Mouse (Mus musculus) CH12.LX (cell line): ENCODE measurements around the gene Uxs1. TPM values are rescaled to one million over a fixed set of nuclear protein-coding genes. Genes with fewer than 3 reads are reported as not detected.

Source experiments
- DNase-seq: peaks from one replicate; pipeline ENCODE4 v3.0.0-alpha.2; 2013; ENCODE audit errors: extremely low read depth
- H3K27ac ChIP-seq: 2 replicates; pipeline ENCODE4 v1.5.1; 2012; ENCODE audit warnings: low read depth, mild to moderate bottlenecking, control low read depth, moderate library complexity; ENCODE audit not compliant: insufficient read depth
- H3K27me3 ChIP-seq: replicated peaks from 2 replicates; pipeline ENCODE3; 2012; ENCODE audit warnings: inconsistent platforms
- H3K36me3 ChIP-seq, 2 experiments: replicated peaks in 1 of 2; 2 replicates each; pipeline versions ENCODE3 to v1.6.1; 2012; ENCODE audit warnings: inconsistent platforms in 1 of 2, low read length in 1 of 2, mild to moderate bottlenecking in 1 of 2, mixed read lengths in 1 of 2, moderate library complexity in 1 of 2; ENCODE audit not compliant: control insufficient read depth in 1 of 2, insufficient read depth in 1 of 2
- H3K4me1 ChIP-seq, 2 experiments: 2 replicates each; pipeline ENCODE4 v1.6.1; 2012; ENCODE audit warnings: inconsistent platforms in 1 of 2, moderate library complexity in 1 of 2; ENCODE audit not compliant: insufficient read depth in 2 of 2, control insufficient read depth in 1 of 2
- H3K4me2 ChIP-seq: 2 replicates; pipeline ENCODE4 v1.6.1; 2012; ENCODE audit warnings: low read depth, mild to moderate bottlenecking, control low read depth; ENCODE audit not compliant: poor library complexity, insufficient read depth, severe bottlenecking
- H3K4me3 ChIP-seq, 3 experiments: fragments of 150-350 bp in 1 of 3; sonication (generic) in 1 of 3; replicated peaks in 1 of 3; 2 replicates each; pipeline versions ENCODE3 to v1.5.1; 2011 to 2012; ENCODE audit warnings: low read depth in 2 of 3, low read length in 2 of 3, mild to moderate bottlenecking in 2 of 3, moderate library complexity in 2 of 3, control low read depth in 1 of 3, improper control_type of control experiment in 1 of 3, inconsistent platforms in 1 of 3, mixed read lengths in 1 of 3; ENCODE audit not compliant: poor library complexity in 1 of 3
- H3K79me2 ChIP-seq: replicated peaks from 2 replicates; pipeline ENCODE4 v1.6.1; 2012; ENCODE audit warnings: mild to moderate bottlenecking, moderate library complexity; ENCODE audit not compliant: control insufficient read depth, poor library complexity, insufficient read depth, severe bottlenecking; ENCODE audit errors: extremely low read depth
- H3K9ac ChIP-seq: 2 replicates; pipeline ENCODE4 v1.6.1; 2012; ENCODE audit warnings: low read depth, mild to moderate bottlenecking, control low read depth, moderate library complexity; ENCODE audit not compliant: insufficient read depth
- H3K9me3 ChIP-seq: replicated peaks from 2 replicates; pipeline ENCODE3; 2012; ENCODE audit warnings: low read length, inconsistent platforms, mixed read lengths
- BHLHE40 ChIP-seq: IDR thresholded peaks from 2 replicates; pipeline ENCODE4 v1.6.1; 2011; ENCODE audit warnings: mild to moderate bottlenecking, low read depth, low read length, improper control_type of control experiment
- MAFK ChIP-seq: IDR thresholded peaks from 2 replicates; pipeline ENCODE4 v1.6.1; 2011; ENCODE audit warnings: low read length, improper control_type of control experiment; ENCODE audit not compliant: insufficient replicate concordance
- MAX ChIP-seq: IDR thresholded peaks from 2 replicates; pipeline ENCODE4 v1.6.1; 2011; ENCODE audit warnings: low read length, improper control_type of control experiment
- MAZ ChIP-seq: IDR thresholded peaks from 2 replicates; pipeline ENCODE4 v1.6.1; 2012; ENCODE audit warnings: low read depth, mild to moderate bottlenecking, inconsistent platforms, low read length, improper control_type of control experiment, moderate library complexity
- MXI1 ChIP-seq: IDR thresholded peaks from 2 replicates; pipeline ENCODE4 v1.6.1; 2011; ENCODE audit warnings: mild to moderate bottlenecking, low read depth, low read length, improper control_type of control experiment
- NELFE ChIP-seq: IDR thresholded peaks from 2 replicates; pipeline ENCODE4 v1.6.1; 2011; ENCODE audit warnings: low read depth, low read length, improper control_type of control experiment
- NRF1 ChIP-seq: IDR thresholded peaks from 2 replicates; pipeline ENCODE4 v1.6.1; 2014; ENCODE audit warnings: low read depth, mild to moderate bottlenecking, inconsistent platforms, low read length, improper control_type of control experiment, moderate library complexity
- POLR2A ChIP-seq: IDR thresholded peaks from 2 replicates; pipeline ENCODE4 v1.6.1; 2011; ENCODE audit warnings: low read depth, mild to moderate bottlenecking, improper control_type of control experiment, low read length
- POLR2AphosphoS2 ChIP-seq: IDR thresholded peaks from 2 replicates; pipeline ENCODE4 v1.6.1; 2011; ENCODE audit warnings: low read depth, low read length, improper control_type of control experiment
- RAD21 ChIP-seq: IDR thresholded peaks from 2 replicates; pipeline ENCODE4 v1.6.1; 2011; ENCODE audit warnings: low read depth, mild to moderate bottlenecking, low read length, improper control_type of control experiment, moderate library complexity
- SIN3A ChIP-seq: IDR thresholded peaks from 2 replicates; pipeline ENCODE4 v1.6.1; 2012; ENCODE audit warnings: low read length, improper control_type of control experiment, inconsistent platforms
- UBTF ChIP-seq: IDR thresholded peaks from 2 replicates; pipeline ENCODE4 v1.6.1; 2012; ENCODE audit warnings: low read depth, mild to moderate bottlenecking, inconsistent platforms, low read length, improper control_type of control experiment, moderate library complexity
- ZKSCAN1 ChIP-seq: IDR thresholded peaks from 2 replicates; pipeline ENCODE4 v1.6.1; 2012; ENCODE audit warnings: low read depth, inconsistent platforms, low read length, improper control_type of control experiment, borderline replicate concordance
- dilution Hi-C: fragments of 300-500 bp; cut with MboI; formaldehyde crosslinking; loops from 2 replicates; pipeline ENCODE4 v1.14.3; 2020; ENCODE audit warnings: low sequenced_read_pairs; ENCODE audit not compliant: extremely low pct_unique_long_range_greater_than_20kb, extremely low pct_ligation_motif_present
- in situ Hi-C: fragments of 300-500 bp; cut with MboI; formaldehyde crosslinking; loops from 3 replicates; pipeline ENCODE4 v1.14.3; 2019; ENCODE audit warnings: low sequenced_read_pairs, low pct_ligation_motif_present, low pct_unique_long_range_greater_than_20kb, mixed read lengths
- polyA plus RNA-seq: library from polyadenylated mRNA; unstranded; fragments of >175 nt; gene quantifications from 2 replicates; pipeline ENCODE4 v1.2.1, GENCODE M21; 2012; ENCODE audit warnings: low read depth; ENCODE audit not compliant: insufficient read length
- total RNA-seq, 2 experiments: library from RNA; depleted of rRNA; stranded (reverse); fragments of 300-350 nt in 1 of 2; fragments of >200 nt in 1 of 2; gene quantifications; 2 replicates each; pipeline ENCODE4 v1.2.3; 2012 to 2014

Gene Uxs1
- total and polyA plus RNA-seq, 3 experiments = 18.4 to 33.3 (median 31.3) TPM

- Histone ChIP-seq H3K4me1 (peaks cover 0 to 42% of the 10 kb centered on the region in 2 experiments; a peak in 2 of 4 replicates), H3K36me3 (peaks cover 0 to 21% of the 10 kb centered on the region in 2 experiments), H3K9me3 (no peaks in the 10 kb centered on the region), H3K4me3 (peak overlapping the region; percentile 69 to 99 (median 98)), H3K27ac (peak overlapping the region; percentile 33), H3K27me3 (no peaks in the 10 kb centered on the region), H3K9ac (peak overlapping the region; percentile 91), H3K4me2 (peak overlapping the region; percentile 57), H3K79me2 (peaks cover 2% of the 10 kb centered on the region; the same call in 1 of the 2 replicates)
- in situ Hi-C loops (no loop called here), dilution Hi-C loops (no loop called here)
- TF ChIP-seq MAZ (no peak), UBTF (peak; percentile 70), POLR2A (peak; percentile 81; the same call in 1 of the 2 replicates), MAX (no peak), MAFK (no peak), POLR2AphosphoS2 (0 out of 2 replicates have a peak, but pooled peaks have one; percentile 18), NELFE (peak; percentile 30), SIN3A (peak; percentile 39; the same call in 1 of the 2 replicates), MXI1 (peak; percentile 81)
- peak; percentile 42 for DNase-seq
Measured at GRCm38 (mm10) chr1:43827002-43827762, 418 bp downstream of the Uxs1 start.

GRCm38 (mm10) chr1:43826628-43827001, 985 bp downstream of the Uxs1 start:
- H3K36me3 ChIP-seq = peaks cover 0 to 22% of the 10 kb centered on the region in 2 experiments
- peaks cover 2% of the 10 kb centered on the region; the same call in 1 of the 2 replicates for H3K79me2 ChIP-seq
- dilution Hi-C loops (no loop called here), in situ Hi-C loops (no loop called here)
- no peak for DNase-seq
- peak overlapping the region; percentile 91 for H3K9ac ChIP-seq
- TF ChIP-seq RAD21 (no peak), MAX (no peak), ZKSCAN1 (no peak), NRF1 (no peak)
- no peaks in the 10 kb centered on the region for H3K27me3 ChIP-seq
- H3K4me1 ChIP-seq = peaks cover 0 to 48% of the 10 kb centered on the region in 2 experiments; a peak in 2 of 4 replicates
- H3K27ac ChIP-seq = no peak overlapping the region
- no peaks in the 10 kb centered on the region for H3K9me3 ChIP-seq
- H3K4me2 ChIP-seq = peak overlapping the region; percentile 57
- peak overlapping the region; percentile 69 to 99 (median 98) for H3K4me3 ChIP-seq

- no peak for DNase-seq
- Histone ChIP-seq H3K36me3 (peaks cover 0 to 24% of the 10 kb centered on the region in 2 experiments), H3K27ac (no peak overlapping the region), H3K79me2 (peaks cover 8% of the 10 kb centered on the region), H3K4me2 (no peak overlapping the region), H3K4me3 (no peak overlapping the region), H3K9me3 (no peaks in the 10 kb centered on the region), H3K27me3 (no peaks in the 10 kb centered on the region), H3K4me1 (peaks cover 0 to 63% of the 10 kb centered on the region in 2 experiments; a peak in 2 of 4 replicates), H3K9ac (no peak overlapping the region)
- dilution Hi-C loops = no loop called here
- no peak for TF ChIP-seq MAX
- no peak for TF ChIP-seq BHLHE40
- no peak for TF ChIP-seq POLR2AphosphoS2
- in situ Hi-C loops = no loop called here
Measured at GRCm38 (mm10) chr1:43823406-43823805, 4.2 kb downstream of the Uxs1 start.
